Comparison of ENCODE assay signal across 27 mouse cellular contexts in genomic region chr1:23098451-23098850, GRCm38 (mm10). TPM values are rescaled to one million over a fixed set of nuclear protein-coding genes. Genes with fewer than 3 reads are reported as not detected.
DNase-seq lines count a peak whose midpoint lies in the region; ATAC-seq lines count a peak whose summit lies in the region.
"Had no signal": no experiment of that assay in that cellular context is flagged by ENCODE, and none has a peak within 500 bp of the region (broad histone marks: within the 10 kb centered on the region; RNA-seq: fewer than 3 reads in every experiment).

No protein-coding gene starts in this region.

- H3K27ac ChIP-seq in limb, embryonic 15.5 days = peak overlapping the region; percentile 47; the same call in 1 of the 2 replicates
- no peak overlapping the region for H3K27ac ChIP-seq in limb, embryonic 10.5 days
- H3K27ac ChIP-seq: hindbrain, embryonic 15.5 days; liver, embryonic 14.5 days; lung, embryonic 15.5 days; macrophage; midbrain, embryonic 15.5 days; neural tube, embryonic 12.5 days had no signal

- no peaks in the 10 kb centered on the region for H3K9me3 ChIP-seq in limb, embryonic 15.5 days
- no peaks in the 10 kb centered on the region for H3K9me3 ChIP-seq in limb, embryonic 10.5 days (replicated peaks)
- H3K9me3 ChIP-seq: hindbrain, embryonic 15.5 days; lung, embryonic 15.5 days; midbrain, embryonic 15.5 days; neural tube, embryonic 12.5 days had no signal

- WGBS in limb, embryonic 15.5 days = 70% methylated on average over 2 of the region's 2 CpGs
- 93% methylated on average over 2 of the region's 2 CpGs for WGBS in limb, embryonic 10.5 days

- no peak overlapping the region for H3K9ac ChIP-seq in limb, embryonic 15.5 days
- H3K9ac ChIP-seq: hindbrain, embryonic 15.5 days; liver, embryonic 14.5 days; lung, embryonic 15.5 days; midbrain, embryonic 15.5 days; neural tube, embryonic 12.5 days had no signal

- DNase-seq in frontal cortex, postnatal 14 days (ENCODE audit: low spot score in 2 of 2) = no peak
- no peak for DNase-seq in limb, embryonic 10.5 days (ENCODE audit: low spot score)
- DNase-seq in brain, embryonic 18.5 days (ENCODE audit: low read depth, low spot score) = peak; percentile 69
- DNase-seq in left cerebral cortex, adult 9 months (ENCODE audit: low spot score in 2 of 2) = peak; percentile 14 to 23
- no peak for DNase-seq in lung, postnatal 10 days
- DNase-seq in spleen, postnatal 14 days (ENCODE audit: low spot score in 2 of 2) = no peak
- DNase-seq: adrenal gland, adult 2 months; gastrocnemius, postnatal 14 days; heart, adult 11 months; kidney, adult 2 months; kidney, postnatal 10 days; retina, postnatal 1 day had no signal

- no peak overlapping the region for H3K4me3 ChIP-seq in limb, embryonic 15.5 days
- H3K4me3 ChIP-seq in limb, embryonic 10.5 days = no peak overlapping the region
- H3K4me3 ChIP-seq: hindbrain, embryonic 15.5 days; lung, embryonic 15.5 days; midbrain, embryonic 15.5 days; neural tube, embryonic 12.5 days had no signal

- no peaks in the 10 kb centered on the region for H3K4me1 ChIP-seq in limb, embryonic 15.5 days
- no peaks in the 10 kb centered on the region for H3K4me1 ChIP-seq in limb, embryonic 10.5 days
- H3K4me1 ChIP-seq: hindbrain, embryonic 15.5 days; lung, embryonic 15.5 days; midbrain, embryonic 15.5 days; neural tube, embryonic 12.5 days had no signal

- H3K36me3 ChIP-seq in limb, embryonic 15.5 days = no peaks in the 10 kb centered on the region
- H3K36me3 ChIP-seq in limb, embryonic 10.5 days = no peaks in the 10 kb centered on the region
- H3K36me3 ChIP-seq: hindbrain, embryonic 15.5 days; lung, embryonic 15.5 days; midbrain, embryonic 15.5 days; neural tube, embryonic 12.5 days had no signal

- no peak overlapping the region for H3K4me2 ChIP-seq in limb, embryonic 15.5 days
- H3K4me2 ChIP-seq: heart, embryonic 11.5 days; hindbrain, embryonic 15.5 days; lung, embryonic 15.5 days; midbrain, embryonic 15.5 days; neural tube, embryonic 12.5 days had no signal

- no peaks in the 10 kb centered on the region for H3K27me3 ChIP-seq in limb, embryonic 15.5 days
- H3K27me3 ChIP-seq in limb, embryonic 10.5 days (ENCODE audit: low read depth, poor library complexity, severe bottlenecking) = no peaks in the 10 kb centered on the region
- H3K27me3 ChIP-seq: hindbrain, embryonic 15.5 days; lung, embryonic 15.5 days; midbrain, embryonic 15.5 days; neural tube, embryonic 12.5 days had no signal

- ATAC-seq in frontal cortex, adult (ENCODE audit: low TSS enrichment) = peak; percentile 89
- no peak for ATAC-seq in limb, embryonic 15.5 days (ENCODE audit: insufficient number of reproducible peaks, low FRiP score, low TSS enrichment, low read depth)
- ATAC-seq: midbrain, embryonic 15.5 days had no signal

RNA-seq across cellular contexts. Expression of gene 4933415F23Rik, which starts 3.6 kb away (rescaled TPM):
- polyA plus RNA-seq in limb, embryonic 15.5 days (2015; fragmentation: Nextera tagmentation; extraction: Ambion mirVana) = not detected in 2 replicates
- polyA plus RNA-seq in limb, embryonic 10.5 days (2016; fragmentation: Nextera tagmentation; extraction: Ambion mirVana) = not detected in 2 replicates
- polyA plus RNA-seq: adrenal gland, adult 2 months; embryonic facial prominence, embryonic 11.5 days; heart, embryonic 11.5 days; heart, postnatal 0 days; hindbrain, embryonic 15.5 days; intestine, embryonic 14.5 days; limb, embryonic 14.5 days; liver, embryonic 14.5 days; lung, embryonic 15.5 days; macrophage; midbrain, embryonic 15.5 days; neural tube, embryonic 12.5 days; stomach, embryonic 16.5 days; urinary bladder, adult 2 months had no signal

Comparison
In these comparisons a context has a peak if more than half of its experiments do, and no peak if none do; other contexts are left out.
1. DNase-seq: peak in brain, embryonic 18.5 days (single experiment) and left cerebral cortex, adult 9 months (2 of 2); none in frontal cortex, postnatal 14 days (0 of 2), limb, embryonic 10.5 days (single experiment), lung, postnatal 10 days (single experiment) and spleen, postnatal 14 days (0 of 2).